Mouse (Mus musculus) limb, embryonic 14.5 days (tissue): ENCODE measurements around the gene Snca. TPM values are rescaled to one million over a fixed set of nuclear protein-coding genes. Genes with fewer than 3 reads are reported as not detected.
A peak's percentile ranks its signal among the peaks of the same experiment; 100 is the strongest.

ENCODE experiments used
- ATAC-seq: fragments of 200-750 bp; cut with Nextera tagmentation; 2 replicates; pipeline ENCODE4 v1.8.0; 2017; ENCODE audit warnings: low read depth, moderate number of reproducible peaks, moderate TSS enrichment; ENCODE audit not compliant: low FRiP score
- DNase-seq: peaks from one replicate; pipeline ENCODE4 v3.0.0-alpha.2; 2015; ENCODE audit warnings: low spot score
- H3K27ac ChIP-seq: fragments of 300-500 bp; sonication (generic); replicated peaks from 2 replicates; pipeline ENCODE4 v1.5.1; 2014; ENCODE audit warnings: low read depth, mild to moderate bottlenecking, low read length, moderate library complexity, mixed read lengths
- H3K27me3 ChIP-seq: fragments of 300-500 bp; sonication (generic); 2 replicates; pipeline ENCODE4 v1.6.1; 2014; ENCODE audit warnings: low read length, mixed read lengths; ENCODE audit not compliant: control insufficient read depth, insufficient read depth
- H3K36me3 ChIP-seq: fragments of 300-500 bp; sonication (generic); 2 replicates; pipeline ENCODE4 v1.6.1; 2014; ENCODE audit warnings: mild to moderate bottlenecking, low read length, moderate library complexity, mixed read lengths; ENCODE audit not compliant: control insufficient read depth, insufficient read depth
- H3K4me1 ChIP-seq: fragments of 300-500 bp; sonication (generic); 2 replicates; pipeline ENCODE4 v1.6.1; 2014; ENCODE audit warnings: antibody characterized with exemption, low read length, mixed read lengths; ENCODE audit not compliant: control insufficient read depth, insufficient read depth
- H3K4me2 ChIP-seq: fragments of 300-500 bp; sonication (generic); replicated peaks from 2 replicates; pipeline ENCODE4 v1.6.1; 2014; ENCODE audit warnings: low read depth, mild to moderate bottlenecking, low read length, moderate library complexity; ENCODE audit not compliant: severe bottlenecking
- H3K4me3 ChIP-seq: fragments of 300-500 bp; sonication (generic); replicated peaks from 2 replicates; pipeline ENCODE4 v1.5.1; 2014; ENCODE audit warnings: low read length
- H3K9ac ChIP-seq: fragments of 300-500 bp; sonication (generic); 2 replicates; pipeline ENCODE4 v1.6.1; 2014; ENCODE audit warnings: mild to moderate bottlenecking, low read depth, low read length, moderate library complexity; ENCODE audit not compliant: severe bottlenecking
- H3K9me3 ChIP-seq: fragments of 300-500 bp; sonication (generic); 2 replicates; pipeline ENCODE4 v1.6.1; 2016; ENCODE audit warnings: low read length; ENCODE audit not compliant: control insufficient read depth
- POLR2A ChIP-seq: fragments of 200-500 bp; IDR thresholded peaks from 2 replicates; pipeline ENCODE4 v1.8.0; 2012; ENCODE audit warnings: inconsistent platforms, mild to moderate bottlenecking, moderate library complexity, borderline replicate concordance; ENCODE audit not compliant: insufficient read depth, insufficient read length; ENCODE audit errors: extremely low read depth
- WGBS: fragments of 180-500 bp; shearing (Covaris S2); extraction: QIAGEN DNeasy Blood & Tissue Kit; methylation state at CpG from one replicate; pipeline ENCODE4 v1.1.7; 2014; 5-methylcytosine and 5-hydroxymethylcytosine counted together
- polyA plus RNA-seq, 2 experiments: library from polyadenylated mRNA; depleted of rRNA in 1 of 2; stranded (reverse) in 1 of 2; unstranded in 1 of 2; fragments of >200 nt; fragmentation: Nextera tagmentation in 1 of 2; extraction: Ambion mirVana in 1 of 2; gene quantifications; 2 replicates each; pipeline versions ENCODE4 v1.2.1 to v1.2.3; 2012 to 2014

Gene Snca
- 6.4 and 8.4 TPM in 2 replicates for polyA plus RNA-seq (2012; rRNA removed)
- polyA plus RNA-seq (2014; fragmentation: Nextera tagmentation; extraction: Ambion mirVana), result 18.3 and 30.4 TPM in 2 replicates

GRCm38 (mm10) chr6:60829282-60829891 is at the start of gene Snca:
Gene Snca (minus strand): TSS chr6:60829855.
- ATAC-seq, result peak; percentile 58
- Histone ChIP-seq H3K4me2 (peak within 1 kb of the TSS; percentile 92), H3K9ac (peak within 1 kb of the TSS; percentile 55), H3K27ac (no peak within 1 kb of the TSS), H3K9me3 (no peaks in the 10 kb centered on the region), H3K4me3 (peak within 1 kb of the TSS; percentile 46), H3K4me1 (0 out of 2 replicates have a peak, but pooled peaks cover 3% of the 10 kb centered on the region), H3K36me3 (no peaks in the 10 kb centered on the region), H3K27me3 (peaks cover 5% of the 10 kb centered on the region; the same call in 1 of the 2 replicates)
- 1% methylated on average over 14 of the region's 14 CpGs for WGBS
- TF ChIP-seq POLR2A, result no peak
- DNase-seq, result peak; percentile 42

- 79% methylated on average over 1 of the region's 1 CpGs for WGBS
- Histone ChIP-seq H3K4me1 (no peaks in the 10 kb centered on the region), H3K27ac (no peak overlapping the region), H3K4me2 (no peak overlapping the region), H3K9ac (no peak overlapping the region), H3K4me3 (no peak overlapping the region), H3K27me3 (no peaks in the 10 kb centered on the region), H3K36me3 (no peaks in the 10 kb centered on the region), H3K9me3 (no peaks in the 10 kb centered on the region)
- TF ChIP-seq POLR2A, result no peak
- ATAC-seq (no peak), DNase-seq (no peak)
These were observed 40.5 kb upstream of the Snca start for GRCm38 (mm10) chr6:60870126-60870525.

- Histone ChIP-seq H3K27me3 (no peaks in the 10 kb centered on the region), H3K4me3 (no peak overlapping the region), H3K27ac (no peak overlapping the region), H3K9me3 (no peaks in the 10 kb centered on the region), H3K9ac (no peak overlapping the region), H3K36me3 (no peaks in the 10 kb centered on the region), H3K4me2 (no peak overlapping the region), H3K4me1 (no peaks in the 10 kb centered on the region)
- no peak for ATAC-seq
- WGBS, result 71% methylated on average over 2 of the region's 2 CpGs
- TF ChIP-seq POLR2A, result no peak
- DNase-seq, result no peak
These were observed 26.9 kb upstream of the Snca start for GRCm38 (mm10) chr6:60856599-60856998.

GRCm38 (mm10) chr6:60851690-60852089 is 22.0 kb upstream of the Snca start:
- 89% methylated on average over 2 of the region's 2 CpGs for WGBS
- no peak overlapping the region for H3K4me2 ChIP-seq
- no peaks in the 10 kb centered on the region for H3K36me3 ChIP-seq
- no peaks in the 10 kb centered on the region for H3K27me3 ChIP-seq
- TF ChIP-seq POLR2A, result no peak
- no peaks in the 10 kb centered on the region for H3K9me3 ChIP-seq
- H3K9ac ChIP-seq, result no peak overlapping the region
- H3K4me1 ChIP-seq, result no peaks in the 10 kb centered on the region
- no peak overlapping the region for H3K4me3 ChIP-seq
- DNase-seq (no peak), ATAC-seq (no peak)
- no peak overlapping the region for H3K27ac ChIP-seq

- H3K36me3 ChIP-seq, result no peaks in the 10 kb centered on the region
- H3K9me3 ChIP-seq, result no peaks in the 10 kb centered on the region
- peak overlapping the region; percentile 55 for H3K9ac ChIP-seq
- 3% methylated on average over 35 of the region's 35 CpGs for WGBS
- H3K4me3 ChIP-seq, result peak overlapping the region; percentile 46
- TF ChIP-seq POLR2A, result no peak
- H3K4me2 ChIP-seq, result peak overlapping the region; percentile 92
- no peak overlapping the region for H3K27ac ChIP-seq
- H3K4me1 ChIP-seq, result 0 out of 2 replicates have a peak, but pooled peaks cover 3% of the 10 kb centered on the region
- H3K27me3 ChIP-seq, result peaks cover 5% of the 10 kb centered on the region; the same call in 1 of the 2 replicates
- DNase-seq, result peak; percentile 30
- ATAC-seq, result peak; percentile 69
These were observed 1.0 kb downstream of the Snca start for GRCm38 (mm10) chr6:60828429-60829264.
